Mouse (Mus musculus): Measurements from ENCODE around the gene Gm42906. TPM values are rescaled to one million over a fixed set of nuclear protein-coding genes. Genes with fewer than 3 reads are reported as not detected.

Gm42906 gene
- total and polyA plus RNA-seq, 3 experiments, result not detected

DNA sequence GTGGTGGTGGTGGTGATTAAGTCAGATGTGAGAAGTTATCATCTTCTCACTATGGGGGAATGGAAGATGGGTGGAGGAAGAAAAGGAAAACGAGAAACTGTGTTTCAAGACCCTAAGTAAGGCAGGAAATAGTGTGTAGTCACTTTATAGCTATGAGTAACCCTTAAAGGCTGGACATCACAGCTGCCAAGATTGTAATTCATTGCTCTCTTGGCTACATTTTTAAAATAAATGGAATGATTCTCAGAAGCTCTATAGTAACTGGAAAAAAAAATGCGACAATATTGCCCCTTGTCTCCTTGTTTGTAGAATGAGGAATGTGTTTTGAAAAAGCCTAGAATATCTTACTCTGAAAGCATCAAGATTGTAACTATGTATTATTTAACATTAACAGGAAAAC lies 235.7 kb downstream of the Gm42906 start:
- no peak for DNase-seq (ENCODE audit: extremely low read depth)
- no peaks in the 10 kb centered on the region for H3K27me3 ChIP-seq (replicated peaks)
- H3K4me1 ChIP-seq (ENCODE audit: control insufficient read depth in 1 of 2, insufficient read depth in 2 of 2), result 0 out of 4 replicates have a peak, but pooled peaks cover 0 to 3% of the 10 kb centered on the region in 2 experiments
- no peak overlapping the region for H3K4me3 ChIP-seq (replicated peaks in 1 of 3; ENCODE audit: low read depth in 2 of 3, low read length in 2 of 3, poor library complexity in 1 of 3)
- no peak overlapping the region for H3K4me2 ChIP-seq (ENCODE audit: insufficient read depth, low read depth, poor library complexity, severe bottlenecking)
- H3K9ac ChIP-seq (ENCODE audit: insufficient read depth, low read depth), result no peak overlapping the region
- no peak for TF ChIP-seq POLR2A (IDR thresholded peaks at IDR 0.05; ENCODE audit: low read depth, low read length)
- no peak for TF ChIP-seq SIN3A (IDR thresholded peaks at IDR 0.05; ENCODE audit: low read length)
- TF ChIP-seq MYC (IDR thresholded peaks at IDR 0.05; ENCODE audit: low read depth, low read length), result no peak
- TF ChIP-seq ZMIZ1 (IDR thresholded peaks at IDR 0.05; ENCODE audit: low read depth, low read length), result no peak
- no peak for TF ChIP-seq PAX5 (IDR thresholded peaks at IDR 0.05; ENCODE audit: low read length)
- TF ChIP-seq KAT2A (IDR thresholded peaks at IDR 0.05; ENCODE audit: insufficient replicate concordance, low read length), result no peak
- no peak for TF ChIP-seq CHD2 (IDR thresholded peaks at IDR 0.05; ENCODE audit: low read length)
- no peak for TF ChIP-seq TCF12 (IDR thresholded peaks at IDR 0.05; ENCODE audit: low read depth, low read length)
- no peak for TF ChIP-seq IRF4 (IDR thresholded peaks at IDR 0.05; ENCODE audit: low read depth, low read length)
- no peak for TF ChIP-seq E2F4 (IDR thresholded peaks at IDR 0.05; ENCODE audit: insufficient replicate concordance, low read depth, low read length)
- TF ChIP-seq EP300 (IDR thresholded peaks at IDR 0.05; ENCODE audit: low read length), result no peak
- TF ChIP-seq TBP (conservative IDR thresholded peaks at IDR 0.05; ENCODE audit: low read depth, low read length), result no peak
- TF ChIP-seq RAD21 (IDR thresholded peaks at IDR 0.05; ENCODE audit: low read depth, low read length), result no peak
- TF ChIP-seq HCFC1 (IDR thresholded peaks at IDR 0.05; ENCODE audit: low read depth, low read length), result no peak
- TF ChIP-seq MXI1 (IDR thresholded peaks at IDR 0.05; ENCODE audit: low read depth, low read length), result no peak
- TF ChIP-seq MAFK (IDR thresholded peaks at IDR 0.05; ENCODE audit: insufficient replicate concordance, low read length), result no peak
- TF ChIP-seq MAZ (IDR thresholded peaks at IDR 0.05; ENCODE audit: low read depth, low read length), result no peak
- no peak for TF ChIP-seq GABPA (IDR thresholded peaks at IDR 0.05; ENCODE audit: insufficient replicate concordance, low read depth, low read length)
- TF ChIP-seq USF2 (conservative IDR thresholded peaks at IDR 0.05; ENCODE audit: low read depth, low read length), result no peak
- TF ChIP-seq POLR2AphosphoS2 (IDR thresholded peaks at IDR 0.05; ENCODE audit: low read depth, low read length), result no peak
- in situ Hi-C loops (cut with MboI; ENCODE audit: low pct_ligation_motif_present, low pct_unique_long_range_greater_than_20kb, low sequenced_read_pairs), result no loop called here
- no peaks in the 10 kb centered on the region for H3K36me3 ChIP-seq (replicated peaks in 1 of 2; ENCODE audit: control insufficient read depth in 1 of 2, insufficient read depth in 1 of 2, low read length in 1 of 2)
- H3K9me3 ChIP-seq (replicated peaks; ENCODE audit: low read length), result no peaks in the 10 kb centered on the region
- H3K27ac ChIP-seq (ENCODE audit: insufficient read depth, low read depth), result no peak overlapping the region
- H3K79me2 ChIP-seq (replicated peaks; ENCODE audit: control insufficient read depth, extremely low read depth, insufficient read depth, poor library complexity, severe bottlenecking), result no peaks in the 10 kb centered on the region
- dilution Hi-C loops (cut with MboI; ENCODE audit: extremely low pct_ligation_motif_present, extremely low pct_unique_long_range_greater_than_20kb, low sequenced_read_pairs), result no loop called here

DNA sequence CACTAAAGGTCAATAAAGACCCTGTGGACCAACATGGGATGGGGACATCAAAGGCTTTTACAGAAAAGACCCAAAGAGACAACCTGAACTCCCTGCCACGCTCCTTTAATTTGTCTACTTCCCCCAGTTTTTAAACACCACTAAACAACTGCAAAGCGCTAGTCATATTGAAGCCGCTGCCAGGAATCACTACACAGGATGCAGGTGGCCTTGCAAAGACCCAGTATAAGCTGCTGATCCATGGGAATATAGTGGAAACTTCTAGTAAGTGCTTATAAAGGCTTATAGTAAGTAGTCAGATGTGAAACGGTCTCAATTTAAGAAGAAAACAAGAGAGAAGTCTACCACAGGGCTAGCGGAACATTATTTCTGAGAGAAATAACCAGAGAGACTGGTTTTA lies 237.2 kb downstream of the Gm42906 start:
- Histone ChIP-seq H3K4me2 (ENCODE audit: insufficient read depth, low read depth, poor library complexity, severe bottlenecking) (peak overlapping the region; percentile 62), H3K9me3 (replicated peaks; ENCODE audit: low read length) (no peaks in the 10 kb centered on the region), H3K27me3 (replicated peaks) (no peaks in the 10 kb centered on the region), H3K4me3 (replicated peaks in 1 of 3; ENCODE audit: low read depth in 2 of 3, low read length in 2 of 3, poor library complexity in 1 of 3) (no peak overlapping the region), H3K27ac (ENCODE audit: insufficient read depth, low read depth) (no peak overlapping the region), H3K9ac (ENCODE audit: insufficient read depth, low read depth) (no peak overlapping the region), H3K79me2 (replicated peaks; ENCODE audit: control insufficient read depth, extremely low read depth, insufficient read depth, poor library complexity, severe bottlenecking) (no peaks in the 10 kb centered on the region), H3K36me3 (replicated peaks in 1 of 2; ENCODE audit: control insufficient read depth in 1 of 2, insufficient read depth in 1 of 2, low read length in 1 of 2) (no peaks in the 10 kb centered on the region), H3K4me1 (ENCODE audit: control insufficient read depth in 1 of 2, insufficient read depth in 2 of 2) (0 out of 4 replicates have a peak, but pooled peaks cover 0 to 3% of the 10 kb centered on the region in 2 experiments)
- TF ChIP-seq EP300 (IDR thresholded peaks at IDR 0.05; ENCODE audit: low read length), result peak; percentile 25; the same call in 1 of the 2 replicates
- TF ChIP-seq BHLHE40 (IDR thresholded peaks at IDR 0.05; ENCODE audit: low read depth, low read length), result no peak
- no peak for DNase-seq (ENCODE audit: extremely low read depth)
- in situ Hi-C loops (cut with MboI; ENCODE audit: low pct_ligation_motif_present, low pct_unique_long_range_greater_than_20kb, low sequenced_read_pairs) (no loop called here), dilution Hi-C loops (cut with MboI; ENCODE audit: extremely low pct_ligation_motif_present, extremely low pct_unique_long_range_greater_than_20kb, low sequenced_read_pairs) (no loop called here)
